Mouse (Mus musculus): ENCODE results near the gene Prop1. TPM values are rescaled to one million over a fixed set of nuclear protein-coding genes. Genes with fewer than 3 reads are reported as not detected.

Prop1 gene
- total and polyA plus RNA-seq, 3 experiments = not detected

DNA sequence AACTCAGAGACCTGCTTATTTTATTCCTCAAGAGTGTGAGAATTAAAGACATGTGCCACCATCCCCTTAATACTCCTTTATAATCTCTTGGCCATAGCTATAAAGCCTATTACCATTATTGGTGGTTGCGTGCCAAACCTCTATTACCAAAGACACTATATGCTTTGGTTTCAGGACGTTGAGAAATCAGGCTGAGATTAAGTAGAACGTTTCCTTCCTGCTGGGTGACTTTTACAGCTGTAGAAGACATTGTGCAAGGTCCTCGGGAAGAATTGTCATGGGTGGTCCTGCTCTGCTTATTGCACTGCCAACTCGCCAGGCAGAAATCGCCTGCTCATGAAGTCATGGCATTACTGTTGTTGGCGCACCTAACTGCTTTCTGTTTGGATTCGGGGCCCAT lies 15.1 kb downstream of the Prop1 start:
- Histone ChIP-seq H3K9ac (ENCODE audit: control insufficient read depth, low read depth, low read length, poor library complexity, severe bottlenecking) (no peak overlapping the region), H3K4me3 (ENCODE audit: control insufficient read depth in 1 of 2, insufficient read depth in 1 of 2, low read depth in 2 of 2, low read length in 2 of 2) (no peak overlapping the region), H3K27me3 (ENCODE audit: control insufficient read depth in 1 of 2, insufficient read depth in 2 of 2, low read length in 2 of 2) (no peaks in the 10 kb centered on the region), H3K79me2 (ENCODE audit: control insufficient read depth, insufficient read depth, low read length, poor library complexity) (no peaks in the 10 kb centered on the region), H3K9me3 (replicated peaks; ENCODE audit: insufficient read depth, low read length) (no peaks in the 10 kb centered on the region), H3K36me3 (ENCODE audit: control insufficient read depth in 1 of 2, insufficient read depth in 2 of 2, low read length in 2 of 2) (no peaks in the 10 kb centered on the region), H3K4me1 (ENCODE audit: control insufficient read depth in 1 of 2, insufficient read depth in 2 of 2, low read length in 2 of 2) (no peaks in the 10 kb centered on the region), H3K27ac (ENCODE audit: control insufficient read depth, low read depth, low read length) (no peak overlapping the region)
- TF ChIP-seq ZMIZ1 (IDR thresholded peaks at IDR 0.05; ENCODE audit: low read depth, low read length) = no peak
- no peak for TF ChIP-seq BHLHE40 (IDR thresholded peaks at IDR 0.05; ENCODE audit: borderline replicate concordance, low read depth, low read length)
- no peak for TF ChIP-seq HCFC1 (IDR thresholded peaks at IDR 0.05; ENCODE audit: low read depth, low read length)
- no peak for TF ChIP-seq MAFK (IDR thresholded peaks at IDR 0.05; ENCODE audit: borderline replicate concordance, low read depth, low read length)
- no peak for TF ChIP-seq ZC3H11A (IDR thresholded peaks at IDR 0.05; ENCODE audit: low read depth, low read length)
- TF ChIP-seq ELF1 (IDR thresholded peaks at IDR 0.05; ENCODE audit: low read depth, low read length) = no peak
- DNase-seq (ENCODE audit: low read depth, low spot score) = no peak

DNA sequence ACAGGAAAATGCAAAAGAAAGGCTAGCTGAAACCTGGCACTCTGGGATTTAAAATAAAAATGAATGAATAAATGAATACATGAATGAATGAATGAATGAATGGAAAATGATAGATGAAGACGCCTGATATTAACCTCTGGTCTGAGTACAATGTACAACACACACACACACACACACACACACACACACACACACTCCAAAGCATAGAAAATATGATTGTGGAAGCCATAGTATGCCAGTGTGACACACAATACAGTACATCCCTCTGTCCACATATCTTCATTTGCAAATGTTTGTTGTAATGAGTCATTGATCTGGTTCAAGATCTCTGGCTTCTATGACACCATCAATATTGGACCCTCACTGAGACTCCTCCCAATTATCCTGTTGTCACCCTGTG lies 21.5 kb downstream of the Prop1 start:
- Histone ChIP-seq H3K27ac (ENCODE audit: control insufficient read depth, low read depth, low read length) (no peak overlapping the region), H3K4me1 (ENCODE audit: control insufficient read depth in 1 of 2, insufficient read depth in 2 of 2, low read length in 2 of 2) (no peaks in the 10 kb centered on the region), H3K9ac (ENCODE audit: control insufficient read depth, low read depth, low read length, poor library complexity, severe bottlenecking) (no peak overlapping the region), H3K27me3 (ENCODE audit: control insufficient read depth in 1 of 2, insufficient read depth in 2 of 2, low read length in 2 of 2) (no peaks in the 10 kb centered on the region), H3K36me3 (ENCODE audit: control insufficient read depth in 1 of 2, insufficient read depth in 2 of 2, low read length in 2 of 2) (no peaks in the 10 kb centered on the region), H3K9me3 (replicated peaks; ENCODE audit: insufficient read depth, low read length) (no peaks in the 10 kb centered on the region; the same call in 1 of the 2 replicates), H3K79me2 (ENCODE audit: control insufficient read depth, insufficient read depth, low read length, poor library complexity) (no peaks in the 10 kb centered on the region), H3K4me3 (ENCODE audit: control insufficient read depth in 1 of 2, insufficient read depth in 1 of 2, low read depth in 2 of 2, low read length in 2 of 2) (no peak overlapping the region)
- TF ChIP-seq TCF12 (IDR thresholded peaks at IDR 0.05; ENCODE audit: low read depth, low read length) (no peak), MAX (IDR thresholded peaks at IDR 0.05; ENCODE audit: low read length) (no peak), MEF2A (IDR thresholded peaks at IDR 0.05; ENCODE audit: extremely low read depth, insufficient replicate concordance, low read depth, low read length, poor library complexity, severe bottlenecking) (no peak), POLR2A (IDR thresholded peaks at IDR 0.05; ENCODE audit: control insufficient read depth in 1 of 2, insufficient read depth in 1 of 2, low read depth in 1 of 2, low read length in 2 of 2, poor library complexity in 1 of 2) (no peak), RAD21 (IDR thresholded peaks at IDR 0.05; ENCODE audit: low read depth, low read length) (no peak), RCOR1 (IDR thresholded peaks at IDR 0.05; ENCODE audit: low read depth, low read length) (no peak), NELFE (IDR thresholded peaks at IDR 0.05; ENCODE audit: low read depth, low read length) (no peak), TBP (IDR thresholded peaks at IDR 0.05; ENCODE audit: low read depth, low read length) (no peak), BHLHE40 (IDR thresholded peaks at IDR 0.05; ENCODE audit: borderline replicate concordance, low read depth, low read length) (no peak), ZMIZ1 (IDR thresholded peaks at IDR 0.05; ENCODE audit: low read depth, low read length) (no peak), ZC3H11A (IDR thresholded peaks at IDR 0.05; ENCODE audit: low read depth, low read length) (no peak), SMC3 (IDR thresholded peaks at IDR 0.05; ENCODE audit: low read depth, low read length) (no peak), HCFC1 (IDR thresholded peaks at IDR 0.05; ENCODE audit: low read depth, low read length) (no peak), MAZ (IDR thresholded peaks at IDR 0.05; ENCODE audit: low read depth, low read length) (no peak)
- no peak for DNase-seq (ENCODE audit: low read depth, low spot score)
